Mouse (Mus musculus): ENCODE data around the gene Minar1.

Gene Minar1

GRCm38 (mm10) chr9:89623006-89623760 lies at the start of gene Minar1:
Gene Minar1 (minus strand): TSS chr9:89623125.
- DNase-seq (ENCODE audit: low spot score) = no peak

DNA sequence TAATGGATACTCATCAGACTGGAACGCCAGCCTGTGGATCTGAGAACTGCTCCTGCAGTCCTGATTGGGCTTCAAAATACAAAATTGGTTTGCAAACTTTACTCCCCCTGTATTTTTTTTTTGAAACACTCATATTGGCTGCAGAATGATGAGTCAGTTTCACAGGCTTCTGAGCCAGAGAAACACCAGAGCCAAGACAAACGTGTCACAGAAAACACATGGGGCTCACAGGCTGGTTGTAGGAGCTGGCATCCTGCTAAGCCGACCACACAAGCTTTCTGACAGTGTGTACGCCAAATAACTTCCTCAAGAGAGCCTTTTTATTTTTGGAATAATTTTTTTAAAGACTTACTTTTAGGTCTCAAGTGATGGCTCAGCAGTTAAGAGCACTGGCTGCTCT lies 47.0 kb upstream of the Minar1 start:
- DNase-seq (ENCODE audit: low spot score) = no peak

DNA sequence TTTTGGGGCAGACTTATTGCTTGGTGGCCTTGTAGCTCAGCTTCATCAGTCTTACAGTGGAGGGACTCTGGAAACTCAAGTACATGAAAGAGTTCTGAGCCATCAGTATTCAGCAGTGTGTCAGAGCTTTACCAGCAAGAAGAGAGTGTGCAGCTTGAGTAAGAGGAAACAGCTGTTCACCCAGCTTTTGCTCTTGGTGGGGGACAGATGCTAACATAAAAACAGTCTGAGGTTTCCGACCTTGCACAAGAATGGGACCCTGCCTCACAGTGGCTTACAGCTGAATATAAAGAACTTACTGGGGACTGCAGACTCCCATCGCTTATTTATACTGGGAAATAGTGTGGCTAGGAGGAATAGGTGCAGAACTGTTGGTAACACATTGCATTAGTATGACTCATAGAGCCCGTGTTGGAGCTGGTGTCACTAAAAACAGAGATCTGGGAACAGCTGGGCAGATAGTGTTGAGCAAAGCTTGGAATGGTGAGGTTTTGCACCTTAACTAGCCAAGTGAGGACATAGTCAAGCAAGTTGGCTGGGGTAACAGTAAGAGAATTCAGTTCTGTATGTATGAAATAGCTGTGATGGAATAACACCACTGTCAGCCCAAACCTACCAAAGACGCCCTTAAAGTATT lies 44.5 kb upstream of the Minar1 start:
- DNase-seq (ENCODE audit: low spot score) = no peak

- no peak for DNase-seq (ENCODE audit: low spot score)
Observed at GRCm38 (mm10) chr9:89650913-89651312, 28.0 kb upstream of the Minar1 start.

DNA sequence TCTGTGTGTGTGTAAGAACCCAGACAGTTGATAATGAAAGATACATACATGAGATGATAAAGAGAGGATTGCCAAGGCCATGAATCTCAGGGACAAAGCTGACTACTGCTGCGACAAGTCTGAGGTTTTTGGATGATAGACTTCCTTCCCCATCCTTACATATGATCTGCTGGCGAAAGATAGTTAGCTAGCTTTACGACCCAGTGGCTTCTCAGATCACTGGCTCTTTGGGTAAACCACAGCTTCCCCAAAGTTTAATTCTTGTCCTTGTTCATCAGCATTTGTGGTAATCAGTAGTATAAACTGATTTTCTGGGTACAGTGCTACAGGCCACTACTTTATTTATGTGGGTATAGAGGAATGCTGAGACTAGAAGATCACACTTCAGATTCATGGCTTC lies 14.5 kb upstream of the Minar1 start:
- DNase-seq (ENCODE audit: low spot score) = no peak

- DNase-seq (ENCODE audit: low spot score) = no peak
Observed at GRCm38 (mm10) chr9:89622296-89623005, 474 bp downstream of the Minar1 start.

GRCm38 (mm10) chr9:89621750-89622149 lies 1.2 kb downstream of the Minar1 start:
- DNase-seq (ENCODE audit: low spot score) = no peak

DNA sequence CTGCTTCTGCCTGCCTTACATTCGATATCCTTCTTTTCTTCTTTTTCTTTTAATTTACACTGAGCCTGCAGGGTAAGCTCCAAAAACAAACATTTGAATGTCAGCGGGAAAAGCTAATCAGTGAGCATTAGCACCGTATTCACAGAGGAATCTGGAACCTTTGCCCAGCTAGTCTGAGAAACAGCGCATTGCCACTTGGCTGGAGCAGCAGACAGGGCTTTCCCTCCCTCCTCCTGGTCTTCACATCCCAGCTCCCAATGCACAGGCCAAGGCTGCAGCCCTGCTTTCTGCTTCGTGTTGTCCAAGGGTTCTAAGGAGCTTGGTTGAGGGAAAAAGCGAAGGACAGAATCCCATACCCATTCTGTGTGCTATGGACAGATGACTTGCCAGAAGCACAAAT lies 2.6 kb downstream of the Minar1 start:
- DNase-seq (ENCODE audit: low spot score) = no peak

- DNase-seq (ENCODE audit: low spot score) = no peak
Observed at GRCm38 (mm10) chr9:89616946-89617345, 6.0 kb downstream of the Minar1 start.

DNA sequence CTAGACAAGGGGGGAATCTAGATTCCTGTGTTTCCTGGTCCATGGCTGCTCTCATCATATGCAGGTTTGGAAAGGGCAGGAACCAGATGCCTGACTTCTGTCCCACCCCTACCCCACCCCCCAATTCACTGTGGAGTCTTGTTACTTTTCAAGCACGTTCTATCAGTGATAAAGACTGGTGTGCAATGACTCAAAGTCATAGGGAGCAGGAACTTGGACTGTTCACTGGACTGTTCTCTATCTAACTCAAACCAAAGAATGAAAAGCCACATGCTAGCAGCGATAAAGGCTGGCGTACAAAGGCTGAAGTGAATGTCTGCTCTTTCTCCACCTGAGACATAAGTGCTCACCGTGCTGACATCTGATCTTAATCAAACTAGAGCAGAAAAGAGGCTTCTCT lies 12.3 kb downstream of the Minar1 start:
- no peak for DNase-seq (ENCODE audit: low spot score)

DNA sequence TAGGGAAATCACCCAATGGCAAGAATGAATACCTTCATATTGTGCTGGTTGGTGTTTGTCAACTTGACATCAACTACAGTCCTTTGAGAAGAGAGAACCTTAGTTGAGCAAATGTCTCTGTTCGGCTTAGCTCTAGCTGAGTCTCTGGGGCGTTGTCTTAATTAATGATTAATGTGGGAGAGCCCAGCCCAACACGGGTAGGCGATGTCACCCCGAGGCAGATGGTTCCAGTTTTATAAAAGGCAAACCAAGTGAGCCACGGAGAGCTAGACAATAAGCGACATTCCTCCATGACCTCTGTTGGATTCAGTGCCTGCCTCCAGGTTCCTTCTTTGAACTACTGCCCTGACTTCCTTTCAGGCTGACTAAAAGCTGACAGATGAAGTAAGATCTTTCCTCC lies 15.6 kb downstream of the Minar1 start:
- no peak for DNase-seq (ENCODE audit: low spot score)

DNA sequence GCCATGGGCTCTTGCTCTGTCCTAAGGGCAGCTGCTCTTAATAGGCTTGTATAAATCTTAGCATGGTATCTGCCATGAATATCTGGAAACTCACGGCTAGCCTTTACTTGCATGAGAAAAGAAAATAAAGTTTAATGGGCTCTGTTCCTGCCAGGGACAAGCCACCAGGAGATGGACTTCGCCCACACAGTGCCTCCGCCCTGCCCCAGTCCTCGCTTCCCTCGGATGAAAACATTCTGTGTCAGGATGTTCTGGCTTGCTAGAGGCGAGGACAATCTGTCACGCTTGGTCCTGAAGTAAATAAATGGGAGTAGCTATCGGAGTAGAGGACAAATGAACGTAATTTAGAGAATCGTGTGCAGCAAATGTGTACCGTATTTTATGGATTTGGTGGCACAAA lies 16.7 kb downstream of the Minar1 start:
- DNase-seq (ENCODE audit: low spot score) = no peak

GRCm38 (mm10) chr9:89601891-89602290 lies 21.0 kb downstream of the Minar1 start:
- DNase-seq (ENCODE audit: low spot score) = no peak

- DNase-seq (ENCODE audit: low spot score) = no peak
Observed at GRCm38 (mm10) chr9:89600677-89601076, 22.2 kb downstream of the Minar1 start.

DNA sequence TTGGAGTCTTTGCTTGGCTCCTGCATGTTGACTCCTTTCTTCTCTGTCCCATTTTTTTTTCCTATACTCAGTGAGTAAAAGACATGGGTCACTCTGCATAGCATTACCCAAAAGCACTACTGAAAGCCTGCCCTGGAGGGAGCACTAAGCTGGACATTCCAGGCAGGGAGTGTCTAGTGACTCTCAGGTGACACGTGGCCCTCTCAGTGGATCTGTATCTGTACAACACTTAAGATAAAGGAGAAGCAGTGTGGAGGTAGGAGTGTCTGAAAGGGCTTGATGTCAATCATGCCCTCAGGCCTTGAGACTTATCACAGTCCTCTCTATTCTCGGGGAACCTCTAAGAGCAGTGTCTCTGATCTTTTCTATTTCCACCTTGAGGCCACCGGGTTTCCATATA lies 25.9 kb downstream of the Minar1 start:
- no peak for DNase-seq (ENCODE audit: low spot score)

DNA sequence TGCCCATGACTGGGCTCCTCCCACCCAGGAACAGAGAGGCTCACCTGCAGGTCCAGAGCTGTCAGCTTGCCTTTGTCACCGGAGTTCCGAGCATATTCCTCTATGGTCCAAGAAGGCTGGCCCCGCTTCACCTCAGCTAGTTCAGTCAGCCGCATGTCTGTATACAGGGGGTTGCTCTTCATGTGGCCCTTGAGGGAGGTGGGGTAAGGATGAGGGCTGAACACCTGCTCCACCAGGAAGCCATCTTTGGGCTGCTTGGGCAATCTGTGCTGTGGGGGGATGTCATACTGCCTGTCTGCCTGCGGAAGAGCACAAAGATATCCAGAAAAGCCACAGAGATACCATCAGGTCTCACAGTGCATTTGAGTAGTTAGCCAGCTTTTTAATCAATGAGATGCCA lies 26.5 kb downstream of the Minar1 start:
- no peak for DNase-seq (ENCODE audit: low spot score)

DNA sequence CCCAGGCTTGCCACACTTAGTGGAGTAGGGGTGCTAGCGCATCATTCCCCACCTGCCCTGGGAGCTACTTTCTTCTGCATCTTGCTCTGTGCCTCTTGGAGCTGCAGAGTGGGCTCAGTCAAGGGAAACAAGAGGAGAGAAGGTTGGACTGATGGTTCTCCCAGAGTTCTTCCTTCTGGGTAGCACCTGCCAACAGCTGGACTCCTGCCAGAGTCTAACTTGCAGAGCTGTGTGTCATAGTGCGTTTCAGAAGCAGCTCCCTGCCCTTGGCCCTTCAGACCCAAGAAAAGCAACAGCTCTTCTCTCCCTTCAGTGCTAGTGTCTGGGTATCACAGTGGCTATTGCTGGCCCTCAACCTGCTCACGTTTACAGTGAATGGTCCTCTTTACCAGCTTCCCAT lies 30.5 kb downstream of the Minar1 start:
- DNase-seq (ENCODE audit: low spot score) = no peak

GRCm38 (mm10) chr9:89578422-89578821 lies 44.5 kb downstream of the Minar1 start:
- no peak for DNase-seq (ENCODE audit: low spot score)

GRCm38 (mm10) chr9:89552663-89553062 lies 70.3 kb downstream of the Minar1 start:
- no peak for DNase-seq (ENCODE audit: low spot score)
